Mouse (Mus musculus) retina, embryonic 14.5 days (tissue): Measurements from ENCODE around the gene Gck.
"Not testable (repeated sequence)": the region's sequence is repeated elsewhere in the genome, so short reads cannot be mapped to it uniquely, and the experiment has no call there.

Source experiments
- DNase-seq: peaks from one replicate; pipeline ENCODE4 v3.0.0-alpha.2; 2015; ENCODE audit warnings: low spot score

Gck gene

DNA sequence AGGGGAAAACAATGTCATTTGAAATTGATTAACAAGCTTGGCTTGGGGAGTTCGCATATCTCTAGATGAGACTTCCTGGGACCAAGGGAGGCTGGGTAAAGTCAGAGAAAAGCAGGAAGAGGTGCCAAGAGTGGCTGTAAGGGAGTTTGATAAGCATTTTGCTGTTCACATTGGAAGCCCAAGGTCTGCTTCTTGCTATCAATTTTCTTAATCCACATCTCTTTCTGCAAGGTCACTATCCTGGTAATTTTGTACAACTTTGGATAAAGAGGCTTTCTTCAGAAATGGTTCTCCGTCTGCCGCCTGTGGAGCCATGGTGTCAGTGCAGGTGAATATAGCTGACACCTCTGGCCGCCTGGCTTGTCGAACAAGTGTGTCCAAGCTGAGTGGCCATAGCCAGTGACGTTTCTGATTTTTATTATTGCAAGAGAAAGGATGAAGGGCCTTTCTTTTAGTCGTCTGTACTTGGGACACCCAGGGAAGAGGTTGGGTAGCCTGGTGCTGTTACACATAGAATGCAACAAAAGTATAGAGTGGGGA, 5.2 kb upstream of the Gck start:
- peak; percentile 67 for DNase-seq

DNA sequence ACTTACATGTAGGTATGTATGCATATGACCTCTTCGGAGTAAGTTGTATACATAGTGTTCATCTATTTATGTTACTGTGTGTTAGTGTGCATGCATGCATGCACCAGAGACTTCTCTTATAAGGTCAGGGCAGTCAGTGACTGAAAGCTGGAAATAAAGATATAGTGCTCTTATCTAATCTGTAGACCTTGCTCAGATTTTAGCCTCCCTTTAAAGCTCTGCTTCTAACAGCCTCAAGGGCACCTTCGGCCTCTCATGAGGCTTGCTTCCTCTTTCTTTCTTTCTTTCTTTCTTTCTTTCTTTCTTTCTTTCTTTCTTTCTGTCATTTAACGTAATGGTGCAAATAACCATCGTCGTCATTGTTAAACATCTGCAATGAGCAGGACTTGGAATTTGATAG, 4.6 kb upstream of the Gck start:
- DNase-seq, result no peak

GRCm38 (mm10) chr11:5953130-5953765, 3.4 kb upstream of the Gck start:
- peak; percentile 73 for DNase-seq

DNA sequence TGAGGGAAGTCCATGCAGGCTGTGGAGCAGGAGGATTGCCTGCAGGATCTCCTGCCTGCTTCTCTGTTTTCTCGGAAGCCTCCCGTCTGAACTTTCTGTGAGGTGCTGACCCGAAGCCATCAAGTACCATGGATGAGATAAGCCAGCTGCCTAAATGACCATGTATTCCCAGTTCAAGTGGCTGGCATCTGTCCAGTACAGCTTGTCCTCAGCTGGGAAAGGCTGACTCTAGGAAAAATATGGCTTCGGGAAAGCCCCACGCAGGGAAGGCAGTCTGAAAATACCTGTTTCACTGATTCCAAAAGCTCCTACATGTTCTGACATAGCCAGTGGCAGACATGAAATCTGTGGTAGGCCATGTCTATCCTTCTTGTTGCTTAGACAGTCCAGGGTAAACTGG, 2.6 kb upstream of the Gck start:
- DNase-seq, result no peak

DNA sequence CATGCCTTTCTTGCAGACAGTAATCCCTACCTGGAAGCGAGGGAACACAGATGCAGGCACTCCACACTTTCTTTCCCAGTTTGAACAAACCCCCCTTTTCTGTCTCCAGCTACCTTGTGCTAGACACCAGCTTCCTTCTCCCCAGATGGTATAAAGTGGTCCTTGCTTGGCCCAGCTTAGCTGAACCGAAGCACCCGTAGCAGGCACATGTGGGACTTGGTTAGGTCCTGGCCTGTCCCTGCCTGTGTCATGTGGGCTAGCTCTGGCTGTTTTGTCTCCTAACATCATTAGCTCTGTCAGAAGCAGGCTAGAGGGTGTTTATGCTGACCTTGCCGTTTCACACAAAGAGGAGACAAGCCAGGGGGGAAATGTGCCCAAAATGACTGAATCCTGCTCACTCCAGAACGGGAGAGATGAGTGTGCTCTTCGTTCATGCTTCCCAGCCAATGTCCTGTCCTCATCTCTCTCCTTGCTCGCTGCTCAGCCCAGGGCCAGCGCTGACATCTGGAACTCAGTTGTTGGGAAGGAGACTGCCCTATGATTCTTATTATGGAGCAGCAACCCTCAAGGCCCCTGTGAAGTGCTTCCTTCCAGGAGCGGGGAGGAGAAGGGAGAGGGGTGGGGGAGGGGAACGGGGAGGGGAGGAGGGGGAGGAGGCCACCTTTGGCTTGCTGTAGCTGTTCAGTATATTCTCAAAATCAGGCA, 1.2 kb downstream of the Gck start:
- DNase-seq, result no peak

DNA sequence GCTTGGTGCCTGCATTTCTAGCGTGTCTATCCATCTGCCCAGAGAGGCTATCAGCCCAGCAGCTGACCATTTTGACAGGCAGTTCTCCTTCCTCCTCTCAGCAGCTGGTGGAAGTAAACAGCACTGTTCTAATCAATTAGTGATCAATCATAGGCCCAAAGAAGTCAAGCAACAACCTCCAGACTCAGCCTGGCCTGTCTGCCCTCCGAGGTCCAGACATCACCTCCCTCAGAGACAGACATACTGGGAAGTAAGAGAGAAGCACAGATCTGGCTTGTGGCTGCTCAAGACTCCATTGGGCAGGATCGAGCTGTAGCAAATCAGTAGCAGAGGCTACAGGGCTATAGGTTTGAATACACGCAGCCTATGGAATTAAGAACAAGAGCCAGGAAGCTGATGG, 2.1 kb downstream of the Gck start:
- DNase-seq, result no peak

DNA sequence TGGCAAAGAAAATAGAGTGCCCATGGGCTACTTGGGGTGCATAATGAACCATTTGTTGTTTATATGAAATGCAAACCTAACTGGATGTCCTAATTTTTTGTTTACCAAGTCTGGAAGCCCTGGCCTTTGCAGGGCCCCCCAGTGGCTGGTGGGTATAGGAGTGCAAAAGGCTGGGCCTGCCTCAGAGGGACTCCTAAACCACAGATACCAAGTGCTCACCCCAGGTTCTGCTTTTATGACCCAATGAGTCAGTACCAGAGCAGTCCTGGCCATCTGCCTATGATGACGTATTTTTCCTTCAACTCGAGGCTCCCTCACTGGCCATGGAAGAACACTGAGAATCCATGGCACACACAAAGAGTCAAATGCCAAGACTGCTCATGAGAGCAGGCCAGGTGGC, 4.8 kb downstream of the Gck start:
- DNase-seq, result no peak

GRCm38 (mm10) chr11:5942966-5943365, 6.9 kb downstream of the Gck start:
- no peak for DNase-seq

GRCm38 (mm10) chr11:5934531-5934930, 15.3 kb downstream of the Gck start:
- not testable (repeated sequence) for DNase-seq

- not testable (repeated sequence) for DNase-seq
These were observed 17.9 kb downstream of the Gck start for GRCm38 (mm10) chr11:5931947-5932346.

DNA sequence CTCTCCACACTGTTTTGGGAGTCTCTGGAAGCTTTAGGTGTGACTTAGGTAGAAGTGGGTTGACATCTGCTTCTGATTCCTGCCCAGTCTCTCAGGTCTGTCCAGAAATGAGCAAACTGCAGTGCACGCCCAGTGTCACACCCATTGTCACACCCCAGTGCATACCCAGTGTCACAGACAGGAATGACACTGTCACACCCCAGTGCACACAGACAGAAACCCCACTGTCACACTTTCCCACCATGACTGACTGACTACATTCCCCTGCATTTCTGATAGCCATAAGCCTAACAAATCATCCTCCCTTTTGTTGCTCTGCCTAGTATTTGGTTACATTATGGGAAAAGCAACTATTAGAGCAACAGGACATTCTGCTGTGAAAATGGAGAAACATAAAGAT, 19.3 kb downstream of the Gck start:
- no peak for DNase-seq

GRCm38 (mm10) chr11:5926696-5927220, 23.1 kb downstream of the Gck start:
- no peak for DNase-seq

- no peak for DNase-seq
These were observed 25.2 kb downstream of the Gck start for GRCm38 (mm10) chr11:5924699-5925098.

DNA sequence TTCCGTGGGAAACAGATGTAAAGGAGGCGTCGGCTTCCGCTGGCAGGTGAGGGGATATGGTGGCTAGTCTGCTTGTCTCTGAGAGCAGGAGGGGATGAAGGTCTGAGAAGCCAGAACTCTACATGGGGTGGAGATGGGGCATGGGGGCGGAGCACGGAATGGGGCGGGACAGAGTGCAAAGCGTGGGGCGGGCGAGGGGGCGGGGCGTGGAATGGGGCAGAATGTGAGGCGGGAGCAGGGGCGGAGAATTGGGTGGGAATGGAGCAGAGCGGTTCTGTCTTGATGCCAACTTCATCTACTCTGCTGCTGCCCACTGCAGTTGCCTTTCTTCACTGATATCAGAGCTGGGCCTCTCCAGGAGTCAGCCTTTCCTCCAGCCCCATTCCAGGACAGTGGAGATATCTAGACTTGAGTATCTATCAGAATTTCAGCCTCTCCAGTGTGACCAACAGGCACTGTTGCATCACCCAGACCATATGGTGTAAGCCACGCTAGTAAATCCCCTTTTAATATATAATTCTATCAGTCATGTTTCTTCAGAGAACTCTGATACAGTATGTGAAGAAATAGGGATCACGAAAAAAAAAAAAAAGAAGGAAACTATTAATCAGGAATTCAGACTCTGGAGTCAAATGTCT, 29.4 kb downstream of the Gck start:
- DNase-seq, result no peak

DNA sequence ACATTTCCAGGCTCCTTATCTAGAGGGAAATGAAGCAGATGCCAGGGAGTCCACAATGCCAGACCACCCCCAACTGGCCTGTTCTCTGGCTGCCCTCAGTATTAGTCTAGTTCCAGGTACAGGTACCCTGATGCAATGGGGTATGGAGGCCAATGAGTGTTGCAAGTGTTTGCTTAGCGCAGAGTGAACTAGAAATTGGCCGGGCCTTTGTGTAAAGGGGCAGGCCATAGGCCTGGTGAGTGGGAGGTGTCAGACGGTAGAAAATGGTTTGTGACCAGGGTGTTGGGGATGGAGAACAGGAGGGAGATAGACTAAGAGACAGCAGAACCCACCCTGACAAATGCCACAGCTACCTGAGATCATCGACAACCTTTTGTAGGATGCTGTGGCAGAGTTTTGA, 30.3 kb downstream of the Gck start:
- DNase-seq, result no peak

GRCm38 (mm10) chr11:5918111-5918510, 31.8 kb downstream of the Gck start:
- no peak for DNase-seq

- no peak for DNase-seq
These were observed 33.7 kb downstream of the Gck start for GRCm38 (mm10) chr11:5916178-5916548.

DNA sequence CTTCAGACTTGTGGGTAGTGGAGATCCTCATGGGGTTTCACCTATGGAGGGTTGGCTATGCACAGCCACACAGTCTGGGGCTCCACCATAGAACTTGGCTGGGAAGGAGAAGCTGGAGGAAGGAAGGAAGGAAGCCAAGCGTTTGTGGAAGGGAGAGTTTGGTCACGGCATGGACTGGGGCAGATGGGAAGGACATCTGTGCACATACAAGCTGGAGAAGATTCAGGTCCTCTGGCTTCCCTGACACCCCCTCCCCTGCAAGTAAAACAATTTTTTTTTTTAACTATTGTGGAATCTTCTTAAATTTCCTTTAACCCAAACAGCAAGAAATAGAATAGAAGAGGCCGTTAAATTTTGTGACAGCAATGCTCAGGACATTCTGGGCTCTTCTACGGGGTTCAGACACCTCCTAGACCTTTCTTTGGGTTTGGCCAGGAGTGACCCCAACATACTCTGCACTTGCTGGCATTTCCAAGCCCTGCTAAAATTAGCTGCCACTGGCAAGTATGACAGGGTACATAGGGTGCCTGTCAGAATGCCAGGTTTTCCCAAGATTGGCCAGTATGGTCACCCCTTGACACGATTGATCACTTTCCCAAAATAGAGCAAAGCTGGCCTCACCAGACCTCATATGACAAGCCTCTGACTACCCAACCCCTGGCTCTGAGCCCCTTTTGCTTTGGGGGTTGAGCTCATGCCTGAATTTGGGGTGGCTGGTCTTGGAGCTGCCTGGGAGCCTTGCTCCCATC, 34.3 kb downstream of the Gck start:
- no peak for DNase-seq

DNA sequence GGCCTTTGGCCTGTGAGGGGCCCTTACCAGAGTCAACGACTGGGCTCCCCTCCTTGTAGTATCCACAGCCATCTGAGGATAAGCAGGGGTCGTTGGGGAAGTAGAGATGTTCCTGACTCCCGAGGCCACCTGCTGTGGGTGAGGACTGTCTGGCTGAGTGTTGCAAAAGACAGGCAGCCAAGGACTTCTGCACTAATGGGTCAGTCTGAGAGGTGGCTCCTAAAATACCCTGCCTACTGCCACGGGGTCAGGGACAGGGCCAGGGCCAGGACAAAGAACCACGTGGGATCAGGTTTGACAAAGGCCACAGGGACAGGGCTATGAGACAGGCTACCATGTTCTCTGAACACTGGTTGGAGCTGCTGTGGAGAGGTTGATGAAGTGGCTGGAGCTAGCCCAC, 34.9 kb downstream of the Gck start:
- DNase-seq, result no peak

DNA sequence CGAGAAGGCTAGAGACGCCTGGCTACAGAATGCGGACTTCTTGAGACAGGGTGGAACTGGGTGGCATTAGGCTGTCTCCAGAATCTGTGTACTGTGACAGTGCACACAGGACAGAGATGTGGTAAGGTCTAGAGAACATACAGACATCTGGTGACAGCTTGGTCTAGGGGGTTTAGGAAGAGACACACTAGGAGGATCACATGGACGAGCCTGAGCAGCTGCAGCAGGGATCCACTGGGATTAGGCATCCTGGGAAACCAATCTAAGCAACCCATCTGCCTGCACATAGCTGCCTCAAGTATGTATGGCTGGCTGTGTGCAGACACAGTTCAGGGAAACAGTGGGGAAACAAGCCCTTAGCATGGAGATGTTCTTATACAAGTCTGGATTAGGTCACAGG, 35.9 kb downstream of the Gck start:
- DNase-seq, result peak; percentile 45

GRCm38 (mm10) chr11:5913256-5913655, 36.6 kb downstream of the Gck start:
- no peak for DNase-seq

- peak; percentile 75 for DNase-seq
These were observed 37.2 kb downstream of the Gck start for GRCm38 (mm10) chr11:5912635-5913034.
